Mouse (Mus musculus) liver, embryonic 14.5 days (tissue): Measurements from ENCODE around the gene Prcd. TPM values are rescaled to one million over a fixed set of nuclear protein-coding genes. Genes with fewer than 3 reads are reported as not detected.
A peak's percentile ranks its signal among the peaks of the same experiment; 100 is the strongest.

Source experiments
- ATAC-seq: fragments of 200-750 bp; cut with Nextera tagmentation; 2 replicates; pipeline ENCODE4 v1.8.0; 2017; ENCODE audit warnings: moderate number of reproducible peaks, mild to moderate bottlenecking, moderate library complexity; ENCODE audit not compliant: insufficient read depth
- DNase-seq, 3 experiments: peaks; one replicate each; pipeline ENCODE4 v3.0.0-alpha.2; 2012 to 2013; ENCODE audit warnings: low read depth in 3 of 3, low spot score in 3 of 3
- H3K27ac ChIP-seq: fragments of 300-500 bp; sonication (generic); 2 replicates; pipeline ENCODE4 v1.5.1; 2014; ENCODE audit warnings: moderate library complexity, mild to moderate bottlenecking, control low read depth, inconsistent platforms
- H3K27me3 ChIP-seq: fragments of 300-500 bp; sonication (generic); 2 replicates; pipeline ENCODE4 v1.6.1; 2014; ENCODE audit warnings: mild to moderate bottlenecking, low read length, moderate library complexity; ENCODE audit not compliant: control insufficient read depth, insufficient read depth
- H3K36me3 ChIP-seq: fragments of 300-500 bp; sonication (generic); replicated peaks from 2 replicates; pipeline ENCODE4 v1.6.1; 2014; ENCODE audit warnings: low read depth; ENCODE audit not compliant: control insufficient read depth, insufficient read depth
- H3K4me1 ChIP-seq, 2 experiments: fragments of 200-500 bp in 1 of 2; fragments of 300-500 bp in 1 of 2; sonication (generic) in 1 of 2; replicated peaks; 2 replicates each; pipeline ENCODE4 v1.6.1; 2012 to 2014; ENCODE audit warnings: antibody characterized with exemption in 1 of 2, inconsistent platforms in 1 of 2, low read length in 1 of 2; ENCODE audit not compliant: control insufficient read depth in 2 of 2, insufficient read depth in 2 of 2
- H3K4me2 ChIP-seq: fragments of 300-500 bp; sonication (generic); 2 replicates; pipeline ENCODE4 v1.6.1; 2014; ENCODE audit warnings: low read depth, mild to moderate bottlenecking, control low read depth, moderate library complexity
- H3K4me3 ChIP-seq, 2 experiments: fragments of 200-500 bp in 1 of 2; fragments of 300-500 bp in 1 of 2; sonication (generic) in 1 of 2; 2 replicates each; pipeline ENCODE4 v1.5.1; 2012 to 2014; ENCODE audit warnings: low read depth in 2 of 2, low read length in 2 of 2, mild to moderate bottlenecking in 2 of 2, control low read depth in 1 of 2, inconsistent platforms in 1 of 2, moderate library complexity in 1 of 2; ENCODE audit not compliant: insufficient read depth in 1 of 2
- H3K9ac ChIP-seq: fragments of 300-500 bp; sonication (generic); replicated peaks from 2 replicates; pipeline ENCODE4 v1.6.1; 2014; ENCODE audit warnings: mild to moderate bottlenecking, control low read depth, moderate library complexity
- H3K9me3 ChIP-seq: fragments of 300-500 bp; sonication (generic); 2 replicates; pipeline ENCODE4 v1.6.1; 2016; ENCODE audit warnings: low read length, mixed read lengths; ENCODE audit not compliant: control insufficient read depth
- CTCF ChIP-seq: IDR thresholded peaks from 2 replicates; pipeline ENCODE4 v1.5.1; 2016; ENCODE audit warnings: antibody characterized with exemption, low read depth, control low read depth
- EP300 ChIP-seq: IDR thresholded peaks from 2 replicates; pipeline ENCODE4 v1.6.1; 2016; ENCODE audit warnings: antibody characterized with exemption, low read depth
- WGBS: fragments of 180-500 bp; shearing (Covaris S2); extraction: QIAGEN DNeasy Blood & Tissue Kit; methylation state at CpG from one replicate; pipeline ENCODE4 v1.1.7; 2014; ENCODE audit not compliant: insufficient replicate concordance; 5-methylcytosine and 5-hydroxymethylcytosine counted together
- polyA plus RNA-seq, 2 experiments: library from polyadenylated mRNA; depleted of rRNA in 1 of 2; stranded (reverse) in 1 of 2; unstranded in 1 of 2; fragments of >200 nt; fragmentation: Nextera tagmentation in 1 of 2; extraction: Ambion mirVana in 1 of 2; gene quantifications; 2 replicates each; pipeline versions ENCODE4 v1.2.1 to v1.2.3; 2012 to 2014

Gene Prcd
- polyA plus RNA-seq, 2 experiments = 0.11 to 0.19 TPM

DNA sequence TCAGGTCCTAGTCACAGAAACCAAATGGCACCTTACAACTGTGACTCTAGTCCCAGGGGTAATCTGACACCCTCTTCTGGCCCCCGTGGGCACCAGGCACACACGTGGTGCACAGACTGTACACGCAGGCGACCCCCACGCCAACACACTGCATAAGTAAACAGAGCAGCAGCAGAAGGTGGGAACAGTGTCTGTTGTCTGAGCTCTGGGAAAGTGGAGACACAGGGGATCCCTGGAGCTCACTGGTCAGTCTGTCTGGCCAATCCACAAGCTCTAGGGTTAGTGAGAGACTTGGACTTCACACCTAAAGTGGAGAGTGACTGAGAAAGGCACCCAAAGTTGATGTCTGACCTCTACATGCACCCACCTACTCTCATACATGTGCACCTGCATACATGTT, 16.0 kb downstream of the Prcd start:
- Histone ChIP-seq H3K4me3 (no peak overlapping the region), H3K4me1 (peaks cover 13 to 20% of the 10 kb centered on the region in 2 experiments), H3K4me2 (no peak overlapping the region), H3K9me3 (no peaks in the 10 kb centered on the region), H3K27ac (no peak overlapping the region), H3K27me3 (no peaks in the 10 kb centered on the region), H3K9ac (no peak overlapping the region), H3K36me3 (peaks cover 16% of the 10 kb centered on the region)
- TF ChIP-seq EP300 (no peak), CTCF (no peak)
- ATAC-seq = no peak
- WGBS = 50% methylated on average over 5 of the region's 5 CpGs
- no peak for DNase-seq

DNA sequence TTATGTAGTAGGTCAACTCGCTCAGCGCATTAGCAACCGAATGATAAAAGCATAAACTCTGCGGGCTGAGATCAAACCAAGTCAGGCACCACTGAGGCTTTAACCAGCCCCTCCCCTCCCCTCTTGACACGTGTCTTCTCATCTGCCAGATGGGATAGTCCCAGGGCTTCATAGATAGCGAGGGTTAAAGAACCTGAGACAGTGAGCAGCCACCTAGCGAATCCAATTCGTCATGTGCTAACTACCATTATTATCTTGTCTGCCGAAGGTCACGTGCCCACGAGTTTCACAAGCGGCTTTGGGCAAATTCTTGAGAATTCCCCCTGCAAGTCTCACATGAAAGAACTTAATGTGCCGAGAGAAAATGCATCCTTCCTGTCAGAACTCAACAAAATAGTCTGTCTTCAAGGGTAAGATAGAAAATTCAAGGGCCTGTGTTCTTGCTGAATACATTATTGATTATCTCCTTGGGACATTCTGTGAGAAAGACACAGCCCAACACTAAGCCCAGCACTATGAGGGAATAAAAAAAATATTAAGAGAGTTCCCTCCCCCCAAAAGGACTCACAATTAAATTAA, 16.5 kb downstream of the Prcd start:
- ATAC-seq = no peak
- H3K4me2 ChIP-seq = no peak overlapping the region; the same call in 1 of the 2 replicates

DNA sequence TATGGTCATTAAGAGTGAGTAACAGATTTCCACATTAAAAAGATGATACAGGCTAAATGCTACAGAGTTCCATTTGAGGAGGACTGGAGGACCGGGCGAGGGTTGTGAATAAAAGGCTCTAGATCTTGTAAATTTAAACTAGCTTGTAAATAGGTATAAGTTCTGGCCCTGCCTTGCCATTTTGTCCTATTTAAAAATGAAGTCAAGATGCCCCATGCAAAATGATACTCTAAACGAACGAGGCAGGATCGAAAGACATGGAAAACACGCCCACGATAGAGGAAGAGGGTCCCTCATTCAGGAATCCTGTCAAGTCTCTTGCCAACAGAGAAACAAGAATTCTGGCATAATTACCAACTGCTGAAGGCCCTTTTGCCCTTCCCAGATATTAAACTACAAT, 17.1 kb downstream of the Prcd start:
- 78% methylated on average over 7 of the region's 7 CpGs for whole genome bisulfite sequencing
- ATAC-seq (no peak), DNase-seq (no peak)
- Histone ChIP-seq H3K9me3 (no peaks in the 10 kb centered on the region), H3K4me2 (peak overlapping the region; percentile 85), H3K27ac (no peak overlapping the region), H3K4me3 (no peak overlapping the region), H3K9ac (no peak overlapping the region), H3K36me3 (peaks cover 26% of the 10 kb centered on the region), H3K4me1 (peaks cover 13 to 22% of the 10 kb centered on the region in 2 experiments), H3K27me3 (no peaks in the 10 kb centered on the region)
- TF ChIP-seq CTCF = no peak

More for the DNA sequence above, 16.5 kb downstream of the Prcd start:
- peaks cover 21% of the 10 kb centered on the region for H3K36me3 ChIP-seq
- TF ChIP-seq CTCF (no peak), EP300 (no peak)
- DNase-seq = peak in 1 of 3 experiments; percentile 64
- no peak overlapping the region for H3K27ac ChIP-seq
- H3K4me3 ChIP-seq = no peak overlapping the region
- no peak overlapping the region for H3K9ac ChIP-seq
- no peaks in the 10 kb centered on the region for H3K9me3 ChIP-seq
- 27% methylated on average over 13 of the region's 13 CpGs for WGBS
- H3K4me1 ChIP-seq = peaks cover 13 to 22% of the 10 kb centered on the region in 2 experiments
- H3K27me3 ChIP-seq = no peaks in the 10 kb centered on the region

DNA sequence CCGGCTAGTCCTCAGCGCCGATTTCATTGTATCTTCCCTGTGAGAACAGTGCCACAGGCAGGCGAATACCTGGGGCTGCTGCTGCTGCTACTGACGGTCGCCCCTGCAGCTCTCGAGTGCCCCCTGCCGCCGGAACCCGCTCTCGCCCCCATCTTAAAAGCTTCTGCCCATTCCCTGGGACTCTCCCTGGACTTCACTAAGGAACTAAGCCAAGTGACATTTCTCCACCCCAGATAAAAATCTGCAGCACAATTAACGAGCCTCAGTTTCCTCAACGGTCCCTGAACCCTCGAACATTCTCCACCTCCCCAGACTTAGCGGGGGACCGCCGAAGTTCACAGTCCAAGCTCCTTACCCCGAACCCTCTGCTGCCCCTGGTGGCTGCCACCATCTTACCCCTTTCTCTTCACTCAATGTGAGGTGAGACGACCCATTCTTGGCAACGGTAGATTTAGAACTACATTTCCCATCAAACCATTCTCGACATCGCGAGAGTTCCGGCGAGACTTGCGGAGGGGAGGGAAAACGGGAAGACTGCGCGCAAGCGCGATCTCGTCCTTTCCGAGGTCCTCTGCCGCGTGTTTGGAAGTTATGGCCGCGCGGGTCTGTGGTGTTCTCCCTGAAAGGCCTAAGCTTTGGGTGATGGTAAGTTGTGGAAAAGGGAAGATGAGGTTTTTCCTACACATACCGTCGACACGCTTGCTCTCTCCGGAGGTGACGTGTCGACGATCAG, 17.9 kb downstream of the Prcd start:
- no peaks in the 10 kb centered on the region for H3K27me3 ChIP-seq
- under 1% methylated on average over 45 of the region's 45 CpGs for WGBS

GRCm38 (mm10) chr11:116671845-116672434, 18.6 kb downstream of the Prcd start:
- DNase-seq (no peak), ATAC-seq (peak; percentile 3; the same call in 1 of the 2 replicates)
- no peaks in the 10 kb centered on the region for H3K27me3 ChIP-seq

More for the DNA sequence above, 17.9 kb downstream of the Prcd start:
- Histone ChIP-seq H3K4me2 (peak overlapping the region; percentile 85), H3K36me3 (peaks cover 35% of the 10 kb centered on the region), H3K9ac (peak overlapping the region; percentile 94), H3K9me3 (no peaks in the 10 kb centered on the region), H3K4me3 (peak overlapping the region; percentile 79 to 94), H3K4me1 (peaks cover 13 to 22% of the 10 kb centered on the region in 2 experiments), H3K27ac (peak overlapping the region; percentile 64)
- TF ChIP-seq CTCF (peak; percentile 90), EP300 (peak; percentile 65)
- ATAC-seq (peak; percentile 87), DNase-seq (peak; percentile 97 to 99 (median 98))

More at GRCm38 (mm10) chr11:116671845-116672434, 18.6 kb downstream of the Prcd start:
- peak overlapping the region; percentile 1 for H3K27ac ChIP-seq
- under 1% methylated on average over 24 of the region's 24 CpGs for WGBS
- H3K4me3 ChIP-seq = peak overlapping the region; percentile 79 to 94
- TF ChIP-seq CTCF = no peak
- TF ChIP-seq EP300 = no peak
- H3K9me3 ChIP-seq = no peaks in the 10 kb centered on the region
- peaks cover 13 to 22% of the 10 kb centered on the region in 2 experiments for H3K4me1 ChIP-seq
- peak overlapping the region; percentile 94 for H3K9ac ChIP-seq
- H3K4me2 ChIP-seq = peak overlapping the region; percentile 85
- peaks cover 41% of the 10 kb centered on the region for H3K36me3 ChIP-seq
